Comparison of ENCODE assay signal across 19 mouse cellular contexts in the genomic region with DNA sequence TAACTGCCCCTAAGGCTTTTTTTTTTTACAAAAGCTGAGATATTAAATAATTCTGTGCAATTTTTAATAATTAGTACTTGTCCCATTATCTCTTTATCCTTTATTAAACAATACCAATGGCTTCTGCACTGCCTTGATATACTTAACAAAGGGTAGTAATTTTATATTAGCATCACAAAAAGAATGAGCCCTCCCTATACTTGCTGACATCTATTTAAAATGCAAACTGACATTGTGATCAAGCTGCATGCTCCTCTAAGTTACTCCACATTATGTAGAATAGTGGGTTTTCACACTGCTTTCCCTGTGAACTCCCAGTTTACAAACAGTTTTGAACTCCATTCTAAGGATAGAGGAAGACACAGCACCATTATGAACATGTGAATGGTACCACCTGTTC.
DNase-seq lines count a peak whose midpoint lies in the region; ATAC-seq and TF ChIP-seq lines count a peak whose summit lies in the region.
"Had no signal": no experiment of that assay in that cellular context is flagged by ENCODE, and none has a peak within 500 bp of the region (broad histone marks: within the 10 kb centered on the region; RNA-seq: fewer than 3 reads in every experiment).

No protein-coding gene starts in this region.

- H3K4me3 ChIP-seq in forebrain, embryonic 13.5 days, result no peak overlapping the region
- H3K4me3 ChIP-seq in forebrain, embryonic 12.5 days (replicated peaks), result no peak overlapping the region
- no peak overlapping the region for H3K4me3 ChIP-seq in forebrain, embryonic 15.5 days
- H3K4me3 ChIP-seq in forebrain, embryonic 10.5 days, result no peak overlapping the region
- no peak overlapping the region for H3K4me3 ChIP-seq in midbrain, embryonic 11.5 days (ENCODE audit: low read depth, low read length)
- H3K4me3 ChIP-seq in midbrain, postnatal 0 days (ENCODE audit: low read depth, low read length), result no peak overlapping the region
- H3K4me3 ChIP-seq in forebrain, postnatal 0 days (ENCODE audit: low read depth, low read length), result no peak overlapping the region
- H3K4me3 ChIP-seq: embryonic facial prominence, embryonic 10.5 days; embryonic facial prominence, embryonic 12.5 days had no signal

- H3K36me3 ChIP-seq in forebrain, embryonic 13.5 days (ENCODE audit: poor library complexity, severe bottlenecking), result no peaks in the 10 kb centered on the region
- no peaks in the 10 kb centered on the region for H3K36me3 ChIP-seq in forebrain, embryonic 12.5 days (replicated peaks)
- no peaks in the 10 kb centered on the region for H3K36me3 ChIP-seq in forebrain, embryonic 15.5 days
- H3K36me3 ChIP-seq in forebrain, embryonic 10.5 days (replicated peaks), result no peaks in the 10 kb centered on the region
- no peaks in the 10 kb centered on the region for H3K36me3 ChIP-seq in midbrain, embryonic 11.5 days (ENCODE audit: control insufficient read depth, insufficient read depth, low read length)
- no peaks in the 10 kb centered on the region for H3K36me3 ChIP-seq in midbrain, postnatal 0 days (ENCODE audit: insufficient read depth, low read length)
- no peaks in the 10 kb centered on the region for H3K36me3 ChIP-seq in forebrain, postnatal 0 days (ENCODE audit: insufficient read depth)
- H3K36me3 ChIP-seq: embryonic facial prominence, embryonic 10.5 days; embryonic facial prominence, embryonic 12.5 days had no signal

- H3K9me3 ChIP-seq in forebrain, embryonic 13.5 days (replicated peaks), result no peaks in the 10 kb centered on the region
- no peaks in the 10 kb centered on the region for H3K9me3 ChIP-seq in forebrain, embryonic 12.5 days
- no peaks in the 10 kb centered on the region for H3K9me3 ChIP-seq in forebrain, embryonic 15.5 days
- H3K9me3 ChIP-seq in forebrain, embryonic 10.5 days, result no peaks in the 10 kb centered on the region
- H3K9me3 ChIP-seq in midbrain, embryonic 11.5 days (ENCODE audit: control insufficient read depth, low read length), result no peaks in the 10 kb centered on the region
- H3K9me3 ChIP-seq in midbrain, postnatal 0 days (ENCODE audit: low read length), result no peaks in the 10 kb centered on the region
- H3K9me3 ChIP-seq in forebrain, postnatal 0 days (ENCODE audit: low read length), result no peaks in the 10 kb centered on the region
- H3K9me3 ChIP-seq: embryonic facial prominence, embryonic 10.5 days; embryonic facial prominence, embryonic 12.5 days had no signal

- H3K4me2 ChIP-seq in forebrain, embryonic 13.5 days, result no peak overlapping the region
- H3K4me2 ChIP-seq in forebrain, embryonic 12.5 days, result no peak overlapping the region
- H3K4me2 ChIP-seq in forebrain, embryonic 15.5 days (replicated peaks), result no peak overlapping the region
- H3K4me2 ChIP-seq in midbrain, embryonic 11.5 days, result no peak overlapping the region
- H3K4me2 ChIP-seq in midbrain, postnatal 0 days (ENCODE audit: low read depth, low read length, poor library complexity, severe bottlenecking), result no peak overlapping the region
- H3K4me2 ChIP-seq in forebrain, postnatal 0 days (ENCODE audit: low read depth), result no peak overlapping the region
- H3K4me2 ChIP-seq: embryonic facial prominence, embryonic 12.5 days had no signal

- ATAC-seq in forebrain, embryonic 13.5 days, result peak; percentile 53
- no peak for ATAC-seq in forebrain, embryonic 12.5 days (ENCODE audit: low FRiP score)
- peak; percentile 53; the same call in 1 of the 2 replicates for ATAC-seq in forebrain, embryonic 15.5 days (replicated peaks)
- 0 out of 2 replicates have a peak, but pooled peaks have one; percentile 27 for ATAC-seq in midbrain, embryonic 11.5 days (ENCODE audit: low FRiP score)
- no peak for ATAC-seq in midbrain, postnatal 0 days (ENCODE audit: low FRiP score)
- peak; percentile 68; the same call in 1 of the 2 replicates for ATAC-seq in forebrain, postnatal 0 days
- no peak for ATAC-seq in CD4-positive, CD25-positive, alpha-beta regulatory T cell, adult 4 months

- H3K9ac ChIP-seq in forebrain, embryonic 13.5 days, result no peak overlapping the region
- no peak overlapping the region for H3K9ac ChIP-seq in forebrain, embryonic 12.5 days
- no peak overlapping the region for H3K9ac ChIP-seq in forebrain, embryonic 15.5 days (replicated peaks)
- H3K9ac ChIP-seq in midbrain, embryonic 11.5 days (ENCODE audit: low read length), result no peak overlapping the region
- H3K9ac ChIP-seq in midbrain, postnatal 0 days (replicated peaks; ENCODE audit: low read length, poor library complexity, severe bottlenecking), result no peak overlapping the region
- no peak overlapping the region for H3K9ac ChIP-seq in forebrain, postnatal 0 days
- H3K9ac ChIP-seq: embryonic facial prominence, embryonic 12.5 days had no signal

- no peak for TF ChIP-seq CTCF in midbrain, postnatal 0 days (IDR thresholded peaks at IDR 0.05)
- no peak for TF ChIP-seq CTCF in forebrain, postnatal 0 days (IDR thresholded peaks at IDR 0.05; ENCODE audit: low read depth)

- H3K27ac ChIP-seq in forebrain, embryonic 13.5 days, result no peak overlapping the region
- no peak overlapping the region for H3K27ac ChIP-seq in forebrain, embryonic 12.5 days
- H3K27ac ChIP-seq in forebrain, embryonic 15.5 days (replicated peaks), result no peak overlapping the region
- H3K27ac ChIP-seq in forebrain, embryonic 10.5 days, result no peak overlapping the region
- H3K27ac ChIP-seq in midbrain, embryonic 11.5 days (ENCODE audit: low read depth, low read length), result no peak overlapping the region
- H3K27ac ChIP-seq in midbrain, postnatal 0 days (ENCODE audit: low read depth, low read length), result no peak overlapping the region
- H3K27ac ChIP-seq in forebrain, postnatal 0 days (ENCODE audit: low read depth, low read length), result no peak overlapping the region
- H3K27ac ChIP-seq: embryonic facial prominence, embryonic 10.5 days; embryonic facial prominence, embryonic 12.5 days had no signal

- H3K4me1 ChIP-seq in forebrain, embryonic 13.5 days, result peaks cover 4% of the 10 kb centered on the region; the same call in 1 of the 2 replicates
- H3K4me1 ChIP-seq in forebrain, embryonic 12.5 days, result peaks cover 2% of the 10 kb centered on the region; the same call in 1 of the 2 replicates
- H3K4me1 ChIP-seq in forebrain, embryonic 15.5 days, result peaks cover 8% of the 10 kb centered on the region
- 0 out of 2 replicates have a peak, but pooled peaks cover 3% of the 10 kb centered on the region for H3K4me1 ChIP-seq in forebrain, embryonic 10.5 days
- H3K4me1 ChIP-seq in midbrain, embryonic 11.5 days (ENCODE audit: control insufficient read depth, insufficient read depth, low read length), result no peaks in the 10 kb centered on the region
- no peaks in the 10 kb centered on the region for H3K4me1 ChIP-seq in midbrain, postnatal 0 days (ENCODE audit: insufficient read depth, low read length)
- no peaks in the 10 kb centered on the region for H3K4me1 ChIP-seq in forebrain, postnatal 0 days (ENCODE audit: insufficient read depth)
- H3K4me1 ChIP-seq: embryonic facial prominence, embryonic 10.5 days; embryonic facial prominence, embryonic 12.5 days had no signal

- DNase-seq in forebrain, embryonic 10.5 days (ENCODE audit: extremely low spot score, low spot score), result no peak
- DNase-seq in midbrain, embryonic 11.5 days (ENCODE audit: low spot score, missing footprints), result no peak
- DNase-seq in midbrain, postnatal 0 days (ENCODE audit: low spot score), result no peak
- DNase-seq in forebrain, postnatal 0 days, result no peak
- DNase-seq: adrenal gland, adult 2 months; adrenal gland, postnatal 10 days; adrenal gland, postnatal 25 days; B cell, adult 2 months; cerebellum, adult 11-12 months; cerebellum, adult 2 months; cerebellum, adult 9-10 months; cerebellum, postnatal 10 days; cerebellum, postnatal 25 days had no signal

- H3K27me3 ChIP-seq in forebrain, embryonic 13.5 days, result no peaks in the 10 kb centered on the region
- no peaks in the 10 kb centered on the region for H3K27me3 ChIP-seq in forebrain, embryonic 12.5 days
- H3K27me3 ChIP-seq in forebrain, embryonic 15.5 days, result no peaks in the 10 kb centered on the region
- no peaks in the 10 kb centered on the region for H3K27me3 ChIP-seq in forebrain, embryonic 10.5 days (ENCODE audit: poor library complexity, severe bottlenecking)
- H3K27me3 ChIP-seq in midbrain, embryonic 11.5 days (ENCODE audit: control insufficient read depth, insufficient read depth, low read length), result no peaks in the 10 kb centered on the region
- no peaks in the 10 kb centered on the region for H3K27me3 ChIP-seq in midbrain, postnatal 0 days (ENCODE audit: insufficient read depth, low read length)
- H3K27me3 ChIP-seq in forebrain, postnatal 0 days (ENCODE audit: insufficient read depth, low read length), result no peaks in the 10 kb centered on the region
- H3K27me3 ChIP-seq: embryonic facial prominence, embryonic 12.5 days had no signal

Comparison
In these comparisons a context has a peak if more than half of its experiments do, and no peak if none do; other contexts are left out.
1. ATAC-seq: peak in forebrain, embryonic 13.5 days (single experiment), forebrain, embryonic 15.5 days (single experiment), midbrain, embryonic 11.5 days (single experiment) and forebrain, postnatal 0 days (single experiment); none in forebrain, embryonic 12.5 days (single experiment), midbrain, postnatal 0 days (single experiment) and CD4-positive, CD25-positive, alpha-beta regulatory T cell, adult 4 months (single experiment).